Mouse (Mus musculus) spleen, adult 2 months (tissue): ENCODE results near the gene Gm5134. TPM values are rescaled to one million over a fixed set of nuclear protein-coding genes. Genes with fewer than 3 reads are reported as not detected.

Experiments used
- DNase-seq, 2 experiments: peaks; one replicate each; pipeline versions ENCODE4 v3.0.0 to v3.0.0-alpha.2; 2012 to 2021; ENCODE audit warnings: low spot score in 2 of 2, low read depth in 1 of 2
- H3K27ac ChIP-seq: fragments of 200-500 bp; 2 replicates; pipeline ENCODE4 v1.5.1; 2012; ENCODE audit warnings: low read length, inconsistent platforms; ENCODE audit not compliant: insufficient read depth
- H3K27me3 ChIP-seq: fragments of 200-500 bp; 2 replicates; pipeline ENCODE4 v1.6.1; 2012; ENCODE audit warnings: mild to moderate bottlenecking, moderate library complexity, low read length, inconsistent platforms; ENCODE audit not compliant: control insufficient read depth, insufficient read depth
- H3K36me3 ChIP-seq: fragments of 200-500 bp; 2 replicates; pipeline ENCODE4 v1.6.1; 2012; ENCODE audit warnings: mild to moderate bottlenecking, low read length, inconsistent platforms; ENCODE audit not compliant: control insufficient read depth, insufficient read depth
- H3K4me1 ChIP-seq: fragments of 200-500 bp; 2 replicates; pipeline ENCODE4 v1.6.1; 2011; ENCODE audit warnings: inconsistent platforms; ENCODE audit not compliant: control insufficient read depth, insufficient read depth, insufficient read length
- H3K4me3 ChIP-seq: fragments of 200-500 bp; 2 replicates; pipeline ENCODE4 v1.5.1; 2011; ENCODE audit warnings: mild to moderate bottlenecking, inconsistent platforms; ENCODE audit not compliant: insufficient read depth, insufficient read length; ENCODE audit errors: extremely low read depth
- CTCF ChIP-seq: fragments of 200-500 bp; IDR thresholded peaks from 2 replicates; pipeline ENCODE4 v1.5.1; 2011; ENCODE audit warnings: mild to moderate bottlenecking, inconsistent platforms; ENCODE audit not compliant: insufficient read depth, insufficient read length, insufficient replicate concordance; ENCODE audit errors: extremely low read depth
- POLR2A ChIP-seq: fragments of 200-500 bp; IDR thresholded peaks from 2 replicates; pipeline ENCODE4 v1.6.1; 2011; ENCODE audit warnings: low read depth, low read length, inconsistent platforms
- WGBS: fragments of 180-500 bp; shearing (Covaris S2); methylation state at CpG from one replicate; pipeline ENCODE4 v1.1.7; 2018; 5-methylcytosine and 5-hydroxymethylcytosine counted together
- polyA plus RNA-seq: library from polyadenylated mRNA; depleted of rRNA; stranded (reverse); fragments of >200 nt; gene quantifications from 2 replicates; pipeline ENCODE4 v1.2.3, GENCODE M21; 2012

The Gm5134 gene
- polyA plus RNA-seq, 1 experiment = 1.2 TPM

DNA sequence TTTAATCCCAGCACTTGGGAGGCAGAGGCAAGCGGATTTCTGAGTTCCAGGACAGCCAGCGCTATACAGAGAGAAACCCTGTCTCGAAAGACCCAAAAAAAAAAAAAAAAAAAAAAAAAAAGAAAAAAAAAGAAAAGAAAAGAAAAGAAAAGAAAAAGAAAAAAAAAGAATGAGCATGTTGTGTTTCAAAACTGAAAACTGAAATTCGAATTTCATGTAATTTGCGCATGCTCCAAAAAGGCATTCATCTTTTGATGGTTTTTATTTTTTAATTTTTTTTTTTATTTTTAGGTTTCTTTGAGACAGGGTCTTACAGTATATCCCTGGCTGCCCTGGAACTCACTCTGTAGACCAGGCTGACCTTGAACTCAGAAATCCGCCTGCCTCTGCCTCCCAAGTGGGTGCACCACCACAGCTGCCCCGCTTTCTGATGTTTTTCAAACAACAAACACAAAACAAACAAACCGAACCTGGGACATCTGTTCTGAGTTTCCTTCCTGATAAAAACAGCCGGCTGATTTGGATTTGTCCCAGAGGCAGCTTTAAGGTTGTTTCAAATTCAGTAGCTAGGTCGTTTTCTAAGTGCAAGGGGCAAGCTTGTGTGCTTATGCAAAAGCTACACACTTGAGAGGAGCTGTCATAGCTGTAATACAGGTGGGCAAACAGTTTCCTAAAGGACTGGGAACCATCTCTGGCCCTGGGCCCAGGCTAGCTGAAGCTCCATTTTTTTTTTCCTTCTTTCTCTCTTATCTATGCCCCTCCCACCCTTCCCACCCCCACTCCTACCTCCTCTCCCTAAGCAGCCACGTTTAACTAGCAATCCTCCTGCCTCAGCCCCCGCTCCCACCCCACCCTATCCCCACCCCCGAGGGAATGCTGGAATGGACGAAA lies 77.4 kb downstream of the Gm5134 start:
- Histone ChIP-seq H3K36me3 (no peaks in the 10 kb centered on the region), H3K4me1 (peaks cover 6% of the 10 kb centered on the region; the same call in 1 of the 2 replicates), H3K27ac (no peak overlapping the region), H3K4me3 (peak overlapping the region; percentile 62), H3K27me3 (no peaks in the 10 kb centered on the region)
- TF ChIP-seq CTCF = no peak
- no peak for TF ChIP-seq POLR2A
- DNase-seq = no peak
- WGBS = 49% methylated on average over 14 of the region's 14 CpGs

DNA sequence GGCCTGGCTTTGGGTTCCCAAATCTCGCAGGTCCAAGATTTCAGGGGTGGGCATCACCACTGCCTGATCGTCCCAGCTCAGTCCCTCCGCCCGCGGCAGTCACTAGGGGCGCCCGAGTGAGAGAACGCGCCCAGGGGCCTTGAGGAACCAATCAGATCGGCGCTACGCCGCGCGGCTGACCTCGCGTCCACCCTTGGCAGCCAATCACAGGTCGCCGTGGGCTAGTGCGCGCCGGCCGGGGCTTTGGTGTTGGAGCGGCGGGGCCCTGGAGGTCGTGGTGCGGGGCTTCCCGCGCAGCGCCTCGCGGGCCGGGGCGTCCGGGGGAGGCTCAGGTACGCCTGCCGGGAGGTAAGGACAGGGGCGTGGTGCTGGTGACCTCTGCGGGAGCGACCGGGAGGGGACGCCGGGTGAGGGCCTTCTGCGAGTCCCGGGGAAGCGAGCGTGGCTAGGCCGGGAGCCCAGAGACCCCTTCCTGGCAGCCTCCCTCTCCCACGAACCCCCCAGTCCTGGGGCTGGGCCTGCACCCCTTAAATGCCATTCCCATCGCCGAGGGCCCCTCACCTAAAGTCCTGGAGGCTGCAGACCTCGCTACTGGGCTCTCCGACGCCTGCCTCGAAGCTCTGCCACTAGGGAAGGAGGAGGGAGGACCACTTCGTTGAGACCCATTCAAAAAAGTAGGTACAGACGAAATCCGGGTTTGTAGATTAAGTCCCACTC lies 78.2 kb downstream of the Gm5134 start, which contains the start of gene Zfp280b:
Gene Zfp280b, plus strand, starts transcription at position 249 of the 717 bp plus-strand sequence.
- peak; percentile 74 to 93 for DNase-seq
- peak within 1 kb of the TSS; percentile 94 for H3K4me3 ChIP-seq
- H3K36me3 ChIP-seq = peaks cover 2% of the 10 kb centered on the region; the same call in 1 of the 2 replicates
- H3K4me1 ChIP-seq = peaks cover 6% of the 10 kb centered on the region; the same call in 1 of the 2 replicates
- TF ChIP-seq CTCF = peak; percentile 79
- TF ChIP-seq POLR2A = peak; percentile 8; the same call in 1 of the 2 replicates
- WGBS = under 1% methylated on average over 54 of the region's 58 CpGs
- H3K27me3 ChIP-seq = no peaks in the 10 kb centered on the region
- peak within 1 kb of the TSS; percentile 69 for H3K27ac ChIP-seq

DNA sequence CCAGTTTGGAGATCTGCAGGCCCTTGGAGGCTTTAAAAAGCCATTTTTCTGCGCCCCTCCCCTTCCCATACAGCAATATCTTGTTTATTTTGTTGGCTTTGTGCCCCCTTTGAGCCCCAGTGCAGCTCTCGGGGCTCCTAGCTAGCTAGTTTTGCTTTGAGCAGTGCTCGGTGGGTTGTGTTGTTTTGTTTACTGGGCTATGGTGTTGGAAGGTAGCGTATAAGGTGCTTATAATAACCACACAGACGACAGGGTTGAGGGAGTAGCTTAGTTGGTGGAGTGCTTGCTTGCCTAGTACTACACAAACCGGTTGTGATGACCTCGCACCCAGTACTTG lies 78.8 kb downstream of the Gm5134 start:
- 21% methylated on average over 7 of the region's 7 CpGs for WGBS
- Histone ChIP-seq H3K4me3 (peak overlapping the region; percentile 94), H3K4me1 (peaks cover 6% of the 10 kb centered on the region; the same call in 1 of the 2 replicates), H3K36me3 (peaks cover 2% of the 10 kb centered on the region; the same call in 1 of the 2 replicates), H3K27me3 (no peaks in the 10 kb centered on the region), H3K27ac (peak overlapping the region; percentile 69; the same call in 1 of the 2 replicates)
- DNase-seq = no peak
- TF ChIP-seq CTCF (no peak), POLR2A (no peak)

DNA sequence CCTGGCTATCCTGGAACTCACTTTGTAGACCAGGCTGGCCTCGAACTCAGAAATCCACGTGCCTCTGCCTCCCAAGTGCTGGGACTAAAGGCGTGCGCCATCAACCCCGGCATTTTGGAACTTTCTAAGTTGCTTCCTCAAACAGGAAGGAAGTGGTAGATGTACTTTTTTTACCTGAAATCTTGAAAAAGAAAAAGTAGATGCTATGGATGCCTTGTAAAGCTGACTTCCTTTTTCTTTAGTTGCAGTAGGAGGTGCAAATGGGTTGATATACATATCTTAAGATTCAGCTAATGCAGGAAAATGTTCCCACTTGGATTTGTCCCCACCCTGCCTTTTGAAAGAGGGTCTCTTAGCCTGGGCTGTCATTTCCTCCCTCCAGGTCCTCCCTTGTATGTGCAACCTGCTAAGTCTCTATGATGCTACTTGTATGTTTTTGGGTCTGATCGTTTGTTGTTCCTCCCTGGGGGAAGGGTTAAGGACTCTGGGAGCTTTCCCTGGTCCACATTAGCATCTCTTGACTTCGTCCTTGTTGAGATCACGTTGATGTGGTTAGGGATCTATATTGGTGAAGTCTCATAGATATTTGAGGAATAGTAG lies 79.8 kb downstream of the Gm5134 start:
- Histone ChIP-seq H3K27me3 (no peaks in the 10 kb centered on the region), H3K27ac (no peak overlapping the region), H3K36me3 (peaks cover 10% of the 10 kb centered on the region), H3K4me3 (no peak overlapping the region), H3K4me1 (peaks cover 6% of the 10 kb centered on the region; the same call in 1 of the 2 replicates)
- no peak for DNase-seq
- TF ChIP-seq CTCF = no peak
- TF ChIP-seq POLR2A = no peak
- 54% methylated on average over 8 of the region's 8 CpGs for WGBS

DNA sequence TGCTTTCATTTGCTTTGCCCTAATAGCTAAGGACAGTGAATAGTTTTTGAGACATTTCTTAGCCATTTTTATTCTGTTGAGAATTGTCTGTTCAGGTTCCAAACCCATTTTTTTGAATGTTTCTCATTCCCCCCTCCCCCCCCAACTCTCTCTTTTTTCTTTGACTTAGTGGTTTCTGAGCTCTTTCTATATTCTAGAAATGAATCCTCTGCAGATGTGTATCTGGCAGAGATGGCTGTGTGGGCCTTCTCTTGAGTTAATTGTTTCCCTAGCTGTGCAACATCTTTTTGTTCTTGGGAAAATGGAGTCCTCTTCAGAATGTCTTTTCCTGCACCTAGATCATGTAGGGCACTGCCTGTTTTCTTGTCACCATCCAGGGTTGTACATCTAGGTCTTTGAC lies 81.0 kb downstream of the Gm5134 start:
- H3K36me3 ChIP-seq = peaks cover 20% of the 10 kb centered on the region
- no peak for DNase-seq

DNA sequence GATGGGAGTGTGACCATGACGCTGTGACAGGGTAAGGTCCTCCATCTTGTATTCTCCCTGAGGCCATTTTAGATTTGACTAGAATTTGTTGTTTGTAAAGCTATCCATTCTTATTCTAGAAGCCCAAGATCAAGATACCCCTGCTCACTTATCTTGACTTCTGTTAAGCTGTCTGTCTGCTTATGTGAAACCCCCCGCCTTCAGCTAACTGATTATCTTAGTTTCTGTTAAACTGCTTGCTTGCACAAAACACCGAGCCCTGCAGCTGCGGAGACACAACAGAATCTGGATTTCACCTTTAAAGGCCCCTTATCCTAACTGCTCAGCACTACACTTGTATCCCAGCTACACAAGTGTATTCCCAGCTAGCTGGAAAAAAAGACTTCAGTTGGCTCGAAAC lies 82.6 kb downstream of the Gm5134 start:
- Histone ChIP-seq H3K36me3 (peaks cover 23% of the 10 kb centered on the region), H3K27ac (no peak overlapping the region), H3K4me3 (no peak overlapping the region), H3K27me3 (no peaks in the 10 kb centered on the region), H3K4me1 (peaks cover 6% of the 10 kb centered on the region; the same call in 1 of the 2 replicates)
- DNase-seq = no peak
- 90% methylated on average over 5 of the region's 5 CpGs for WGBS
- TF ChIP-seq POLR2A (no peak), CTCF (no peak)

More for the DNA sequence above, 81.0 kb downstream of the Gm5134 start:
- H3K27me3 ChIP-seq = no peaks in the 10 kb centered on the region
- no peak overlapping the region for H3K4me3 ChIP-seq
- H3K4me1 ChIP-seq = peaks cover 6% of the 10 kb centered on the region; the same call in 1 of the 2 replicates
- TF ChIP-seq CTCF = no peak
- no peak for TF ChIP-seq POLR2A
- no peak overlapping the region for H3K27ac ChIP-seq

DNA sequence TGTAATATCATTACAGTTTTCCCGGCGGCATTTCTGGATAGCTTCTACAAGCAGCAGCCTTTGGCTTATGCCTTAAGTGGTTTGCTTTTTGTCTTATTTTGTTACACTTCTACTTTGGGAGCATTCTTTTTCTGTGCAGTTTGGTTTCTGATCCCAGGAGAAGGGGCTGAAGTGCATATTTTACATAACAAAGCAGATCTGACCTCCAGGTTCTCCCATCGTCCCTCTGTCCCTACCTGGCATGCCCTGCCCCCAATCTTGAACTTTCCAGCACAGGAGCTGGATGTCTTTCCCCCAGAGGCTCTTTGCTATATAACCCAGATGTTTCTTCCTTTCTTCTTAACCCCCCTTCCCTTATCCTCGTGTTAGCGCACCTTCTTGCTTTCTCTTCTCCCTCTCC lies 91.0 kb downstream of the Gm5134 start:
- no peak overlapping the region for H3K4me3 ChIP-seq
- 68% methylated on average over 5 of the region's 5 CpGs for WGBS
- TF ChIP-seq CTCF = no peak
- no peak for TF ChIP-seq POLR2A
- H3K4me1 ChIP-seq = no peaks in the 10 kb centered on the region
- DNase-seq = no peak
- H3K27me3 ChIP-seq = no peaks in the 10 kb centered on the region
- peaks cover 7% of the 10 kb centered on the region; the same call in 1 of the 2 replicates for H3K36me3 ChIP-seq
- H3K27ac ChIP-seq = no peak overlapping the region
